Mouse (Mus musculus): ENCODE data around the gene Arpc3. TPM values are rescaled to one million over a fixed set of nuclear protein-coding genes. Genes with fewer than 3 reads are reported as not detected.

The Arpc3 gene
- polyA plus RNA-seq, 1 experiment: 217 TPM

GRCm38 (mm10) chr5:122430036-122430775 is 38.5 kb downstream of the Arpc3 start:
- H3K4me2 ChIP-seq (ENCODE audit: low read depth): no peak overlapping the region
- no peak overlapping the region for H3K4me3 ChIP-seq
- TF ChIP-seq MAX (IDR thresholded peaks at IDR 0.05; ENCODE audit: low read depth): no peak
- TF ChIP-seq REST (IDR thresholded peaks at IDR 0.05; ENCODE audit: insufficient read depth, insufficient read length): no peak
- TF ChIP-seq TCF12 (IDR thresholded peaks at IDR 0.05; ENCODE audit: insufficient read depth, poor library complexity, severe bottlenecking): no peak
- no peak for TF ChIP-seq CEBPB (IDR thresholded peaks at IDR 0.05; ENCODE audit: insufficient read depth, poor library complexity, severe bottlenecking)
- no peak for TF ChIP-seq POLR2A (IDR thresholded peaks at IDR 0.05; ENCODE audit: insufficient read length, low read depth)
- no peak for TF ChIP-seq TCF3 (IDR thresholded peaks at IDR 0.05; ENCODE audit: insufficient read length, low read depth)
- no peak for TF ChIP-seq E2F4 (IDR thresholded peaks at IDR 0.05; ENCODE audit: insufficient read depth)
- no peak for TF ChIP-seq POLR2AphosphoS2 (IDR thresholded peaks at IDR 0.05; ENCODE audit: insufficient read length, low read depth)
- no peak for TF ChIP-seq MYOD1 (IDR thresholded peaks at IDR 0.05; ENCODE audit: control insufficient read depth in 1 of 3, insufficient read length in 2 of 3, low read depth in 2 of 3)
- no peak for TF ChIP-seq SRF (IDR thresholded peaks at IDR 0.05; ENCODE audit: control insufficient read depth, insufficient read length, low read depth)
- TF ChIP-seq USF1 (IDR thresholded peaks at IDR 0.05; ENCODE audit: low read depth): no peak
- no peak for TF ChIP-seq MYOG (IDR thresholded peaks at IDR 0.05; ENCODE audit: control insufficient read depth in 1 of 3, insufficient read depth in 1 of 3, insufficient read length in 2 of 3, low read depth in 2 of 3)
- H3ac ChIP-seq (ENCODE audit: control insufficient read depth, insufficient read length): no peak overlapping the region
- peaks cover 45% of the 10 kb centered on the region for H3K36me3 ChIP-seq (ENCODE audit: control insufficient read depth, insufficient read depth)
- H3K27me3 ChIP-seq (ENCODE audit: control insufficient read depth, insufficient read depth, insufficient read length): no peaks in the 10 kb centered on the region
- H3K79me2 ChIP-seq (ENCODE audit: control insufficient read depth, insufficient read depth): peaks cover 17% of the 10 kb centered on the region

GRCm38 (mm10) chr5:122431221-122431620 is 39.5 kb downstream of the Arpc3 start:
- peaks cover 7% of the 10 kb centered on the region for H3K79me2 ChIP-seq (ENCODE audit: control insufficient read depth, insufficient read depth)
- TF ChIP-seq MYOG (IDR thresholded peaks at IDR 0.05; ENCODE audit: control insufficient read depth in 1 of 3, insufficient read depth in 1 of 3, insufficient read length in 2 of 3, low read depth in 2 of 3): no peak
- TF ChIP-seq TCF12 (IDR thresholded peaks at IDR 0.05; ENCODE audit: insufficient read depth, poor library complexity, severe bottlenecking): no peak
- TF ChIP-seq USF1 (IDR thresholded peaks at IDR 0.05; ENCODE audit: low read depth): no peak
- no peak for TF ChIP-seq TCF3 (IDR thresholded peaks at IDR 0.05; ENCODE audit: insufficient read length, low read depth)
- no peak for TF ChIP-seq E2F4 (IDR thresholded peaks at IDR 0.05; ENCODE audit: insufficient read depth)
- TF ChIP-seq MYOD1 (IDR thresholded peaks at IDR 0.05; ENCODE audit: control insufficient read depth in 1 of 3, insufficient read length in 2 of 3, low read depth in 2 of 3): no peak
- no peak for TF ChIP-seq MAX (IDR thresholded peaks at IDR 0.05; ENCODE audit: low read depth)
- no peak for TF ChIP-seq POLR2AphosphoS2 (IDR thresholded peaks at IDR 0.05; ENCODE audit: insufficient read length, low read depth)
- no peak for TF ChIP-seq SRF (IDR thresholded peaks at IDR 0.05; ENCODE audit: control insufficient read depth, insufficient read length, low read depth)
- no peak for TF ChIP-seq CEBPB (IDR thresholded peaks at IDR 0.05; ENCODE audit: insufficient read depth, poor library complexity, severe bottlenecking)
- no peak for TF ChIP-seq POLR2A (IDR thresholded peaks at IDR 0.05; ENCODE audit: insufficient read length, low read depth)
- TF ChIP-seq REST (IDR thresholded peaks at IDR 0.05; ENCODE audit: insufficient read depth, insufficient read length): no peak
- H3K4me3 ChIP-seq: no peak overlapping the region
- peaks cover 45% of the 10 kb centered on the region for H3K36me3 ChIP-seq (ENCODE audit: control insufficient read depth, insufficient read depth)
- H3K4me2 ChIP-seq (ENCODE audit: low read depth): no peak overlapping the region
- no peaks in the 10 kb centered on the region for H3K27me3 ChIP-seq (ENCODE audit: control insufficient read depth, insufficient read depth, insufficient read length)
- H3ac ChIP-seq (ENCODE audit: control insufficient read depth, insufficient read length): no peak overlapping the region

- H3K27me3 ChIP-seq (ENCODE audit: control insufficient read depth, insufficient read depth, insufficient read length): no peaks in the 10 kb centered on the region
- H3K36me3 ChIP-seq (ENCODE audit: control insufficient read depth, insufficient read depth): peaks cover 36% of the 10 kb centered on the region
- H3K4me3 ChIP-seq: no peak overlapping the region
- TF ChIP-seq POLR2A (IDR thresholded peaks at IDR 0.05; ENCODE audit: insufficient read length, low read depth) (no peak), MYOG (IDR thresholded peaks at IDR 0.05; ENCODE audit: control insufficient read depth in 1 of 3, insufficient read depth in 1 of 3, insufficient read length in 2 of 3, low read depth in 2 of 3) (no peak)
- no peak overlapping the region for H3ac ChIP-seq (ENCODE audit: control insufficient read depth, insufficient read length)
- H3K79me2 ChIP-seq (ENCODE audit: control insufficient read depth, insufficient read depth): no peaks in the 10 kb centered on the region
- no peak overlapping the region for H3K4me2 ChIP-seq (ENCODE audit: low read depth)
Measured at GRCm38 (mm10) chr5:122434541-122434940, 42.9 kb downstream of the Arpc3 start.

- Histone ChIP-seq H3K79me2 (ENCODE audit: control insufficient read depth, insufficient read depth) (no peaks in the 10 kb centered on the region), H3ac (ENCODE audit: control insufficient read depth, insufficient read length) (no peak overlapping the region), H3K27me3 (ENCODE audit: control insufficient read depth, insufficient read depth, insufficient read length) (no peaks in the 10 kb centered on the region), H3K4me3 (no peak overlapping the region), H3K4me2 (ENCODE audit: low read depth) (no peak overlapping the region), H3K36me3 (ENCODE audit: control insufficient read depth, insufficient read depth) (peaks cover 24% of the 10 kb centered on the region)
- TF ChIP-seq USF1 (IDR thresholded peaks at IDR 0.05; ENCODE audit: low read depth): no peak
- peak; percentile 96 for TF ChIP-seq TCF3 (IDR thresholded peaks at IDR 0.05; ENCODE audit: insufficient read length, low read depth)
- peak; percentile 48 to 98 (median 97) for TF ChIP-seq MYOD1 (IDR thresholded peaks at IDR 0.05; ENCODE audit: control insufficient read depth in 1 of 3, insufficient read length in 2 of 3, low read depth in 2 of 3)
- peak; percentile 92 to 99 (median 99) for TF ChIP-seq MYOG (IDR thresholded peaks at IDR 0.05; ENCODE audit: control insufficient read depth in 1 of 3, insufficient read depth in 1 of 3, insufficient read length in 2 of 3, low read depth in 2 of 3)
- TF ChIP-seq TCF12 (IDR thresholded peaks at IDR 0.05; ENCODE audit: insufficient read depth, poor library complexity, severe bottlenecking): peak; percentile 76
Measured at GRCm38 (mm10) chr5:122439400-122440094, 47.9 kb downstream of the Arpc3 start.

Measured in myocyte (in vitro differentiated cells).